Comparison of ENCODE assay signal across 19 mouse cellular contexts in the genomic region with DNA sequence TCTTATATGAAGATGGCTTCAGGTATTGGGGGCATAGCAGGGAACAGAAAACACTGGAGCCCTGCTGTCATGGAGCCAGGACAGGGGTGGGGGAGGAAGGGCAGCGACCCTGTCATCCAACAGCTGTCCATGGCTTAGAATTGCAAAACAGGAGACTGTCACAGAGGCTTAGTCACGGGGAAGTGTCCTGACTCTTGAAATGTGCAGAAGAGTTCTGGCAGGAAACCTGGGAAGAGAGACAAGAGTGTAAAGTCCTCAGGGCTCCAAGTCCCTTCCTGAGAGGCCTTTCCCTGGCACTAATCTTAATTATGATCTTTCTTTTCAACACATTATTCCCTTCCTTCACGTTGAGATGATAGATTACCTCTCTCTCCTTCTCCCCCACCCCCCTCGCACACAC. TPM values are rescaled to one million over a fixed set of nuclear protein-coding genes. Genes with fewer than 3 reads are reported as not detected.
"Had no signal": no experiment of that assay in that cellular context is flagged by ENCODE, and none has a peak within 500 bp of the region (broad histone marks: within the 10 kb centered on the region; RNA-seq: fewer than 3 reads in every experiment).

No protein-coding gene starts in this region.

- H3K36me3 ChIP-seq: limb, embryonic 12.5 days; midbrain, embryonic 12.5 days had no signal

- H3K9ac ChIP-seq: limb, embryonic 12.5 days; liver, embryonic 14.5 days; midbrain, embryonic 12.5 days had no signal

- H3K4me2 ChIP-seq: limb, embryonic 12.5 days; midbrain, embryonic 12.5 days had no signal

- H3K27ac ChIP-seq: limb, embryonic 12.5 days; liver, embryonic 14.5 days; macrophage; midbrain, embryonic 12.5 days had no signal

- DNase-seq: kidney, adult 8-10 months; kidney, postnatal 10 days; layer of hippocampus, postnatal 36 days; liver; lung, adult 2 months; lung, postnatal 10 days; right cerebral cortex, postnatal 14 days; thymus, postnatal 36 days had no signal

- H3K4me3 ChIP-seq: limb, embryonic 12.5 days; megakaryocyte, embryonic 14.5 days; midbrain, embryonic 12.5 days had no signal

- H3K9me3 ChIP-seq: limb, embryonic 12.5 days; midbrain, embryonic 12.5 days had no signal

RNA-seq across cellular contexts. Expression of a gene that starts 16.6 kb away (rescaled TPM):
- total RNA-seq: layer of hippocampus, postnatal 36 days; left cerebral cortex, adult 8-10 months; left cerebral cortex, postnatal 36 days; midbrain, postnatal 0 days had no signal
- polyA plus RNA-seq: limb, embryonic 12.5 days; liver, embryonic 14.5 days; lung, adult 2 months; macrophage; midbrain, embryonic 12.5 days; small intestine, adult 2 months; stomach, embryonic 16.5 days; thymus, postnatal 0 days had no signal
